Mouse (Mus musculus): ENCODE data around the gene Pdzd2. TPM values are rescaled to one million over a fixed set of nuclear protein-coding genes. Genes with fewer than 3 reads are reported as not detected.

The Pdzd2 gene
- polyA plus RNA-seq, 1 experiment from 2014 or later, result 4.9 TPM

DNA sequence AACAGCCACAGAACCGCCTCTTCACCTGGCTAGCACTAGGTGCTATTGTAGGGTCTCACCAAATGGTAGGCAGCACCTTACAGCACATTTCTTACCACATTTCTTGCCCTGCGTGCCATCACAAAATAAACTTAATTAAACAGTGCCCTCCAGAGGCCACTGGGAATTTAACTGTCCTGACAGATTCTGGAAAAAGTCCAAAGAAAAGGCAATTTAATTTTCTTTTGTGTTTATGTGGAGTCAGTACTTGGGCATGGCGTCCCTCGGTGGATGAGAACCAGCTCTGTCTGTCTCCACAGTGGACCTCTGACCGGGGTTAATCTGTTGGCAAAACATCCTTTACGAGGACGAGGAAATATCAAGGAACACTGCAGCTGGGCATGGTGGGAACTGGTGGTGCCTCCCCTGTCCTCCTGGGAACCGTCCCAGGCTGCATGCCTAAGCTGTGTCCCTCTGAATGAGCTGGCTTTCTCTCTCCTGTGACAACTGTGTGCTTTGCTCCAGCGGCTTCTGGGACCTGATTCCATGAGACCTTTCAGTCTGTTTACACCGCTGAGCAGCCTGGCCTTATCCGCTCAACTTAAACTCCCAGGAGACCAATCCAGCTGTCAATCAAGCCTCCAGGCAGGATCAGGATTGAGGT, 162.5 kb downstream of the Pdzd2 start:
- Histone ChIP-seq H3K4me3 (no peak overlapping the region), H3K9me3 (no peaks in the 10 kb centered on the region), H3K27me3 (ENCODE audit: insufficient read depth, poor library complexity, severe bottlenecking) (no peaks in the 10 kb centered on the region), H3K4me1 (replicated peaks) (peaks cover 8% of the 10 kb centered on the region; the same call in 1 of the 2 replicates), H3K27ac (peak overlapping the region; percentile 42), H3K36me3 (no peaks in the 10 kb centered on the region)
- peak; percentile 27 for DNase-seq (ENCODE audit: low spot score)
- WGBS, result 29% methylated on average over 11 of the region's 11 CpGs

GRCm38 (mm10) chr15:12573621-12574020, 166.1 kb downstream of the Pdzd2 start:
- WGBS, result 88% methylated on average over 3 of the region's 3 CpGs
- Histone ChIP-seq H3K4me3 (no peak overlapping the region), H3K36me3 (no peaks in the 10 kb centered on the region), H3K4me1 (replicated peaks) (peaks cover 8% of the 10 kb centered on the region; the same call in 1 of the 2 replicates), H3K27me3 (ENCODE audit: insufficient read depth, poor library complexity, severe bottlenecking) (no peaks in the 10 kb centered on the region), H3K27ac (no peak overlapping the region), H3K9me3 (no peaks in the 10 kb centered on the region)
- DNase-seq (ENCODE audit: low spot score), result no peak

- no peak overlapping the region for H3K27ac ChIP-seq
- no peaks in the 10 kb centered on the region for H3K4me1 ChIP-seq (replicated peaks)
- H3K27me3 ChIP-seq (ENCODE audit: insufficient read depth, poor library complexity, severe bottlenecking), result no peaks in the 10 kb centered on the region
- H3K36me3 ChIP-seq, result no peaks in the 10 kb centered on the region
- H3K9me3 ChIP-seq, result no peaks in the 10 kb centered on the region
- no peak overlapping the region for H3K4me3 ChIP-seq
- no peak for DNase-seq (ENCODE audit: low spot score)
- WGBS, result 48% methylated on average over 4 of the region's 4 CpGs
Measured at GRCm38 (mm10) chr15:12571168-12571567, 168.6 kb downstream of the Pdzd2 start.

DNA sequence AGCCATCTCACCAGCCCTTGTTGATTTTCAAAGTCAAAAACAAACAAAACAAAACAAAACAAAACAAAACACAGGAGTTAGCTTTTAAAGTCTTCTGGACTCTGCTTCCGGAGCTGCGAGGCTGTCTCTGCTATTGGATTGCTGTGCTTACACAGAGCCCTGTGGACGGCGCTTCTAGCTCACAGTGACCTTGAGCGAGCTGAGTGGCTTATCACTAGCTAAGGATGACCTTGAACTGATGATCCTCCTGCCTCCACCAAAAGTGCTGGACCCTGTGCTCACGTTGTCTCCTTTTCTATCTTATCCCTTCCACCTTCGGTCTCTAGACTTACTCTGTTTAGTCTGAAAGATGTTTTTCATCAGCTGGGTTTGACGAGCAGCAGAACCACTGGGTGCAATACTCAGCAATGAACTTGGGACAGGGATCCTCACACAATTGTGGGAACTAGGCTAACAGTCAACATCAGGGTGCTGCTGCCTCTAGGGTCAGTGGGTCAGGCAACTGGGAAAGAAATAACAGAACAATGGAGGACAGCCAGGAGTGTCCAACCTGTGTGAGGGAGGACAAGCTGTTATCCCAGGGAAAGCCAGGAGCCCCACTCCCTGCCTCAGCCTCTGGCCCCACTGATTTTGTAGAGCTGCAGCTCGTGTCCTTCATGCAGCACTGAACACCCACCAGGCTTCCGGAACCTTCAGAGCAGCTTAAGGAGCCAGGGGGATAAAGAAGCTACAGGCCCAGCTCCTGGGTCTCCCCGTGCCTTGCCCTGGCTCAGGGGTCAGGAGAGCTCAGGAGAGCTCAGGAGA, 172.9 kb downstream of the Pdzd2 start:
- Histone ChIP-seq H3K27ac (0 out of 2 replicates have a peak overlapping the region, but pooled peaks have one; percentile 40), H3K4me3 (no peak overlapping the region), H3K36me3 (no peaks in the 10 kb centered on the region), H3K27me3 (ENCODE audit: insufficient read depth, poor library complexity, severe bottlenecking) (no peaks in the 10 kb centered on the region), H3K4me1 (replicated peaks) (no peaks in the 10 kb centered on the region), H3K9me3 (no peaks in the 10 kb centered on the region)
- WGBS, result 88% methylated on average over 11 of the region's 11 CpGs
- no peak for DNase-seq (ENCODE audit: low spot score)

- H3K4me3 ChIP-seq, result no peak overlapping the region
- no peaks in the 10 kb centered on the region for H3K9me3 ChIP-seq
- H3K4me1 ChIP-seq (replicated peaks), result no peaks in the 10 kb centered on the region
- H3K27me3 ChIP-seq (ENCODE audit: insufficient read depth, poor library complexity, severe bottlenecking), result no peaks in the 10 kb centered on the region
- 87% methylated on average over 8 of the region's 8 CpGs for WGBS
- no peaks in the 10 kb centered on the region for H3K36me3 ChIP-seq
- no peak for DNase-seq (ENCODE audit: low spot score)
- H3K27ac ChIP-seq, result no peak overlapping the region
Measured at GRCm38 (mm10) chr15:12565281-12565680, 174.4 kb downstream of the Pdzd2 start.

GRCm38 (mm10) chr15:12560505-12560904, 179.2 kb downstream of the Pdzd2 start:
- no peaks in the 10 kb centered on the region for H3K27me3 ChIP-seq (ENCODE audit: insufficient read depth, poor library complexity, severe bottlenecking)
- no peaks in the 10 kb centered on the region for H3K36me3 ChIP-seq
- DNase-seq (ENCODE audit: low spot score), result no peak
- no peaks in the 10 kb centered on the region for H3K4me1 ChIP-seq (replicated peaks)
- no peak overlapping the region for H3K4me3 ChIP-seq
- H3K27ac ChIP-seq, result no peak overlapping the region
- no peaks in the 10 kb centered on the region for H3K9me3 ChIP-seq
- WGBS, result 66% methylated on average over 8 of the region's 8 CpGs

GRCm38 (mm10) chr15:12557663-12558436, 181.9 kb downstream of the Pdzd2 start:
- 74% methylated on average over 11 of the region's 11 CpGs for WGBS
- H3K27me3 ChIP-seq (ENCODE audit: insufficient read depth, poor library complexity, severe bottlenecking), result no peaks in the 10 kb centered on the region
- H3K36me3 ChIP-seq, result no peaks in the 10 kb centered on the region
- no peak overlapping the region for H3K27ac ChIP-seq
- H3K9me3 ChIP-seq, result no peaks in the 10 kb centered on the region
- DNase-seq (ENCODE audit: low spot score), result no peak
- 0 out of 2 replicates have a peak, but pooled peaks cover 4% of the 10 kb centered on the region for H3K4me1 ChIP-seq (replicated peaks)
- no peak overlapping the region for H3K4me3 ChIP-seq

DNA sequence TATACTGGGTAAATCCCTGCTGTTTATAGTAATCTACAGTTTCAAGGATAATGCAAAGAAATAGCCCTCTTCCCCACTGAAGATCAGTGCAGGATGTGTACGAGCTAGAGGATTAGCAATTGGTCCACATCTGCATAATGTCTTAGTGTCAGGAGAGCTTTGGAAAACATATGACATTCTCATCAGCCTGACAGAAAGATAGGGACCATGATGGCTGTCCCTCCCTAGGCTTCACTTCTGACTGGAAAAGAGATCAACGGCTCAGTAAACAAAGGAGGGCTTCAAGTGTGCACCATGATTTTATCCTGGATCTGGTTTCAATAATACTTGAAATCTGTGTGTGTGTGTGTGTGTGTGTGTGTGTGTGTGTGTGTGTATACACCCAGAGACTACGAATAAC, 186.5 kb downstream of the Pdzd2 start:
- no peaks in the 10 kb centered on the region for H3K9me3 ChIP-seq
- no peak overlapping the region for H3K27ac ChIP-seq
- no peak for DNase-seq (ENCODE audit: low spot score)
- H3K4me1 ChIP-seq (replicated peaks), result peaks cover 24% of the 10 kb centered on the region
- H3K4me3 ChIP-seq, result no peak overlapping the region
- H3K27me3 ChIP-seq (ENCODE audit: insufficient read depth, poor library complexity, severe bottlenecking), result peaks cover 11% of the 10 kb centered on the region; the same call in 1 of the 2 replicates
- WGBS, result 89% methylated on average over 3 of the region's 3 CpGs
- no peaks in the 10 kb centered on the region for H3K36me3 ChIP-seq

DNA sequence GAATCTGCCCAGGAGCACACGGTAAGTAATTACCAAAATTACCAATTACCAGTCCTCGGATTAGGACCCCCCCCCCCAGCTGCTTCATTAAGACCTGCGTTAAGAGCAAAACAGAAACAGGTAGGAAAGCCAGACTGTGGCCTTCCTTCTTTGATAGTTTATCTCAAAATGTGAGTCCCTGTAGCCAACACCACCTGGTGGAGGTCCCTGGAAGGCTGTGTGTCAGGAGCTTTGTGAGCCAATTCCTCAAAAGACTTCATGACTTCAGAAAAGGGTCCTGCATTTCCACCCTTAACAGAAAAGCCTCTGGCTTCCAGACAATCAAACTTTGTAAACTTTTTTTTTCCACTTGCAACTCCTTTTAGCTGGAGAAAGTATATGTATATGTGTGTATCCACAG, 188.8 kb downstream of the Pdzd2 start:
- no peak for DNase-seq (ENCODE audit: low spot score)
- H3K36me3 ChIP-seq, result no peaks in the 10 kb centered on the region

DNA sequence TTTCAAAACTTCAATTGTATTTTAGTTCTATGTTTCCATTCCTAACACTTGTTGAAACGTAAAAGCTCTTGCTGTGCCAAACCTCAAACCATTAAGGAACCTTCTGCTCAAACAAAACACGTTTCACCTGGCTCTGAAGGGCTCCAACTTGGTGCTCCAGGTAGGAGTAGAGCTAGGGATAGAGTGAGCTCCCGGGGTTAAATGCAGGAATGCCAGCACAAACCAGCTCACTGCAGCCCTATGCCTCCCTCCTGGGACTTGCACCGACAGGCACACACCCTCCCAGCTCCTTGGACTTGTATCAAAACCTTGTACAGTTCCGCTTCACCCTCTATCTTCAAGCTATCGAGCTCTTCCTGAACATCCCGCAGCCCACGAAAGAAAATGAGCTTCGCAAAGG, 189.3 kb downstream of the Pdzd2 start:
- H3K36me3 ChIP-seq, result no peaks in the 10 kb centered on the region
- H3K27me3 ChIP-seq (ENCODE audit: insufficient read depth, poor library complexity, severe bottlenecking), result peaks cover 11% of the 10 kb centered on the region; the same call in 1 of the 2 replicates
- WGBS, result 33% methylated on average over 9 of the region's 9 CpGs
- H3K9me3 ChIP-seq, result no peaks in the 10 kb centered on the region
- no peak overlapping the region for H3K27ac ChIP-seq
- DNase-seq (ENCODE audit: low spot score), result no peak
- H3K4me1 ChIP-seq (replicated peaks), result peaks cover 32% of the 10 kb centered on the region
- H3K4me3 ChIP-seq, result 0 out of 2 replicates have a peak overlapping the region, but pooled peaks have one; percentile 62

More for the DNA sequence above, 188.8 kb downstream of the Pdzd2 start:
- Histone ChIP-seq H3K9me3 (no peaks in the 10 kb centered on the region), H3K27ac (no peak overlapping the region), H3K4me3 (no peak overlapping the region), H3K27me3 (ENCODE audit: insufficient read depth, poor library complexity, severe bottlenecking) (peaks cover 11% of the 10 kb centered on the region; the same call in 1 of the 2 replicates), H3K4me1 (replicated peaks) (peaks cover 29% of the 10 kb centered on the region)
- 38% methylated on average over 3 of the region's 3 CpGs for whole genome bisulfite sequencing

- Histone ChIP-seq H3K9me3 (no peaks in the 10 kb centered on the region), H3K4me3 (peak overlapping the region; percentile 62), H3K27me3 (ENCODE audit: insufficient read depth, poor library complexity, severe bottlenecking) (peaks cover 11% of the 10 kb centered on the region; the same call in 1 of the 2 replicates), H3K36me3 (no peaks in the 10 kb centered on the region), H3K27ac (peak overlapping the region; percentile 65), H3K4me1 (replicated peaks) (peaks cover 37% of the 10 kb centered on the region)
- DNase-seq (ENCODE audit: low spot score), result peak; percentile 53
- WGBS, result under 1% methylated on average over 13 of the region's 13 CpGs
Measured at GRCm38 (mm10) chr15:12549919-12550305, 189.8 kb downstream of the Pdzd2 start.

DNA sequence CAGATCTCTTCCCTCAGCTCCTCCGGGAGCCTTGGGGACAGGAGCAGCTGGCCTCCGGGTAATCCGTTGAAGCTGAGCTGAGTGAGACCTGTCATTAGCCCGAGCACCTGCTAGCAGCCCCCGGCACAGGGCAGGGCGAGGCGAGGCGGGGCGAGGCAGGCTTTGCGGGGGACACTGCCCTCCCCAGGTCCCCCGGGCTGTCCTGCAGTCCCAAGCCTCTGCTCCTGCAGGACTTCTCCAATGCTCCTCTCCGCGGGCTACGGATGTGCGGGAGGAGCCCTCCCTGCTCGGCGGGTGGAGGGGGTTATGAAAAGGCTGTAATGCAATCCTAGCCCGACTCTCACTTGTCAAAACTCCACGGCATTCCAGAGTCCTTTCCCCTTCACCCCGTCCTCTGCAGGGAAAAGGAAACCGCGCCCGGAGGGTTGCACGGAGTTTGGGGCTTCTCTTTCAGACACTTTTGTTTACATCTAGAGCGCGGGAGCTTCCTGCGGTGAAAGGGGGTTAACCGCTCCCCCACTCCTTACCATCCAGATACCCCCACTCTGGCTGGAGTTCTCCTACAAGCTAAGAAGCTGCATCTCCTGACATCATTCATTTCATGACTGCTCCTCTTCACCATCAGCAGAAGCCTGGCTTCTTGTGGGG, 190.3 kb downstream of the Pdzd2 start:
- H3K27ac ChIP-seq, result peak overlapping the region; percentile 65
- WGBS, result under 1% methylated on average over 28 of the region's 28 CpGs
- no peaks in the 10 kb centered on the region for H3K36me3 ChIP-seq
- H3K9me3 ChIP-seq, result no peaks in the 10 kb centered on the region
- H3K4me3 ChIP-seq, result peak overlapping the region; percentile 62
- peaks cover 42% of the 10 kb centered on the region for H3K4me1 ChIP-seq (replicated peaks)
- DNase-seq (ENCODE audit: low spot score), result peak; percentile 54
- peaks cover 11% of the 10 kb centered on the region; the same call in 1 of the 2 replicates for H3K27me3 ChIP-seq (ENCODE audit: insufficient read depth, poor library complexity, severe bottlenecking)
